23 mouse cellular contexts compared by ENCODE assay signal in the genomic region with DNA sequence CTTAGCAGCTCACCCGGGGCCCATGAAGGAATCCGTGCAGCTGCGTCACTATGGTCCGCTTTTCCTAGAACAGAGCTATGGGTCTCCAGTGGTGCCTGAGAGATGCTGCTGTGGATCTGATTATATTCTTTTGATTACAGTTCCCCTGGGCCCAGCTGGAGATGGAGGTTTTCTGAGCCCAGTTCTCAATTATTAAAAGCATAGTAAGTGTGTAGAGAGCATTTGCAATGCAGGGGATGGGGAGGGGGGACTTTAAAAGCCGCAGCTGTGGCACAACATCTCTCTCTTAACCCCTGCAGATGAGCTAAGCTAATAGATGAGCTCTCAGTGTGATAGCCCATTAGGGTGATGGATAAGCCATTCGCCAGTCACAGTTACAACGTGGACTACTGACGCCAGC.
DNase-seq lines count a peak whose midpoint lies in the region; ATAC-seq and TF ChIP-seq lines count a peak whose summit lies in the region.
"Had no signal": no experiment of that assay in that cellular context is flagged by ENCODE, and none has a peak within 500 bp of the region (broad histone marks: within the 10 kb centered on the region; RNA-seq: fewer than 3 reads in every experiment).

No protein-coding gene starts in this region.

- TF ChIP-seq CTCF in gastrocnemius, adult 2 months (IDR thresholded peaks at IDR 0.05): no peak

- WGBS in forebrain, embryonic 13.5 days: 75% methylated on average over 8 of the region's 8 CpGs
- WGBS in forebrain, embryonic 11.5 days: 90% methylated on average over 8 of the region's 8 CpGs
- WGBS in forebrain, embryonic 14.5 days: 75% methylated on average over 8 of the region's 8 CpGs
- WGBS in hindbrain, embryonic 13.5 days: 39% methylated on average over 8 of the region's 8 CpGs
- 43% methylated on average over 8 of the region's 8 CpGs for WGBS in midbrain, embryonic 15.5 days

- H3K9me3 ChIP-seq in forebrain, embryonic 13.5 days (replicated peaks): no peaks in the 10 kb centered on the region
- no peaks in the 10 kb centered on the region for H3K9me3 ChIP-seq in forebrain, embryonic 11.5 days (ENCODE audit: control insufficient read depth, low read length)
- no peaks in the 10 kb centered on the region for H3K9me3 ChIP-seq in forebrain, embryonic 14.5 days (replicated peaks; ENCODE audit: control insufficient read depth, low read length)
- no peaks in the 10 kb centered on the region for H3K9me3 ChIP-seq in hindbrain, embryonic 13.5 days
- no peaks in the 10 kb centered on the region for H3K9me3 ChIP-seq in midbrain, embryonic 15.5 days
- H3K9me3 ChIP-seq: heart, embryonic 15.5 days; kidney, embryonic 15.5 days; limb, embryonic 12.5 days; liver, embryonic 12.5 days; megakaryocyte, embryonic 14.5 days had no signal

- no peak for DNase-seq in forebrain, embryonic 11.5 days (ENCODE audit: low spot score)
- DNase-seq in forebrain, embryonic 14.5 days (ENCODE audit: low spot score): peak; percentile 36
- no peak for DNase-seq in cerebellum, adult 9-11 months
- DNase-seq in right cerebral cortex, adult 18-20 months: no peak
- no peak for DNase-seq in gastrocnemius, adult 2 months
- DNase-seq: adrenal gland, postnatal 14 days; cerebellum, adult 11-12 months; cerebellum, postnatal 36 days; gastrocnemius, postnatal 25 days; kidney, postnatal 4 days; layer of hippocampus, adult 9-11 months; lung, adult 2 months had no signal

- no peak overlapping the region for H3K9ac ChIP-seq in forebrain, embryonic 13.5 days
- H3K9ac ChIP-seq in forebrain, embryonic 11.5 days (ENCODE audit: low read length): no peak overlapping the region
- H3K9ac ChIP-seq in forebrain, embryonic 14.5 days (ENCODE audit: low read length): no peak overlapping the region
- no peak overlapping the region for H3K9ac ChIP-seq in hindbrain, embryonic 13.5 days
- no peak overlapping the region for H3K9ac ChIP-seq in midbrain, embryonic 15.5 days
- H3K9ac ChIP-seq: heart, embryonic 15.5 days; kidney, embryonic 15.5 days; limb, embryonic 12.5 days; liver, embryonic 12.5 days had no signal

- intact Hi-C loops in gastrocnemius, adult 2 months (cut with DNase I): no loop called here

- peaks cover 30% of the 10 kb centered on the region for H3K4me1 ChIP-seq in forebrain, embryonic 13.5 days
- H3K4me1 ChIP-seq in forebrain, embryonic 11.5 days (replicated peaks; ENCODE audit: control insufficient read depth, insufficient read depth, low read length): 0 out of 2 replicates have a peak, but pooled peaks cover 3% of the 10 kb centered on the region
- H3K4me1 ChIP-seq in forebrain, embryonic 14.5 days (ENCODE audit: control insufficient read depth, insufficient read depth, low read length): peaks cover 12% of the 10 kb centered on the region; the same call in 1 of the 2 replicates
- peaks cover 35% of the 10 kb centered on the region for H3K4me1 ChIP-seq in hindbrain, embryonic 13.5 days (replicated peaks)
- H3K4me1 ChIP-seq in midbrain, embryonic 15.5 days: peaks cover 5% of the 10 kb centered on the region; the same call in 1 of the 2 replicates
- H3K4me1 ChIP-seq: liver, embryonic 12.5 days; megakaryocyte, embryonic 14.5 days had no signal

- no peaks in the 10 kb centered on the region for H3K36me3 ChIP-seq in forebrain, embryonic 13.5 days (ENCODE audit: poor library complexity, severe bottlenecking)
- H3K36me3 ChIP-seq in forebrain, embryonic 11.5 days (ENCODE audit: control insufficient read depth, insufficient read depth, low read length): no peaks in the 10 kb centered on the region
- H3K36me3 ChIP-seq in forebrain, embryonic 14.5 days (ENCODE audit: control insufficient read depth, insufficient read depth, low read length): no peaks in the 10 kb centered on the region
- H3K36me3 ChIP-seq in hindbrain, embryonic 13.5 days: no peaks in the 10 kb centered on the region
- no peaks in the 10 kb centered on the region for H3K36me3 ChIP-seq in midbrain, embryonic 15.5 days (replicated peaks)
- H3K36me3 ChIP-seq: heart, embryonic 15.5 days; kidney, embryonic 15.5 days; limb, embryonic 12.5 days; liver, embryonic 12.5 days had no signal

- peak; percentile 37 for ATAC-seq in forebrain, embryonic 13.5 days
- no peak for ATAC-seq in forebrain, embryonic 11.5 days (replicated peaks; ENCODE audit: low FRiP score)
- ATAC-seq in forebrain, embryonic 14.5 days: peak; percentile 21; the same call in 1 of the 2 replicates
- ATAC-seq in hindbrain, embryonic 13.5 days (ENCODE audit: low FRiP score): peak; percentile 82
- peak; percentile 52; the same call in 1 of the 2 replicates for ATAC-seq in midbrain, embryonic 15.5 days (replicated peaks)
- ATAC-seq: intestine, postnatal 0 days; liver, embryonic 12.5 days had no signal

- no peaks in the 10 kb centered on the region for H3K27me3 ChIP-seq in forebrain, embryonic 13.5 days
- H3K27me3 ChIP-seq in forebrain, embryonic 11.5 days (ENCODE audit: control insufficient read depth, insufficient read depth, low read length): no peaks in the 10 kb centered on the region
- no peaks in the 10 kb centered on the region for H3K27me3 ChIP-seq in forebrain, embryonic 14.5 days (replicated peaks; ENCODE audit: control insufficient read depth, insufficient read depth, low read length)
- H3K27me3 ChIP-seq in hindbrain, embryonic 13.5 days: no peaks in the 10 kb centered on the region
- H3K27me3 ChIP-seq in midbrain, embryonic 15.5 days (replicated peaks): no peaks in the 10 kb centered on the region
- H3K27me3 ChIP-seq: CH12.LX; heart, embryonic 15.5 days; kidney, embryonic 15.5 days; limb, embryonic 12.5 days had no signal

- H3K4me3 ChIP-seq in forebrain, embryonic 13.5 days: no peak overlapping the region
- no peak overlapping the region for H3K4me3 ChIP-seq in forebrain, embryonic 11.5 days (ENCODE audit: low read depth, low read length)
- no peak overlapping the region for H3K4me3 ChIP-seq in forebrain, embryonic 14.5 days (ENCODE audit: low read depth, low read length)
- no peak overlapping the region for H3K4me3 ChIP-seq in hindbrain, embryonic 13.5 days
- no peak overlapping the region for H3K4me3 ChIP-seq in midbrain, embryonic 15.5 days
- H3K4me3 ChIP-seq in gastrocnemius, adult 2 months: no peak overlapping the region
- H3K4me3 ChIP-seq: heart, embryonic 15.5 days; kidney, embryonic 15.5 days; limb, embryonic 12.5 days; liver, embryonic 12.5 days; megakaryocyte, embryonic 14.5 days had no signal

- no peak overlapping the region for H3K4me2 ChIP-seq in forebrain, embryonic 13.5 days
- H3K4me2 ChIP-seq in forebrain, embryonic 11.5 days (ENCODE audit: low read depth, low read length, severe bottlenecking): no peak overlapping the region
- H3K4me2 ChIP-seq in forebrain, embryonic 14.5 days (ENCODE audit: low read length): no peak overlapping the region
- 0 out of 2 replicates have a peak overlapping the region, but pooled peaks have one; percentile 4 for H3K4me2 ChIP-seq in hindbrain, embryonic 13.5 days
- H3K4me2 ChIP-seq in midbrain, embryonic 15.5 days: no peak overlapping the region
- H3K4me2 ChIP-seq: heart, embryonic 15.5 days; kidney, embryonic 15.5 days; limb, embryonic 12.5 days; liver, embryonic 12.5 days had no signal

- peak overlapping the region; percentile 19; the same call in 1 of the 2 replicates for H3K27ac ChIP-seq in forebrain, embryonic 13.5 days
- H3K27ac ChIP-seq in forebrain, embryonic 11.5 days (ENCODE audit: low read depth, low read length): no peak overlapping the region
- no peak overlapping the region for H3K27ac ChIP-seq in forebrain, embryonic 14.5 days (ENCODE audit: low read depth, low read length)
- H3K27ac ChIP-seq in hindbrain, embryonic 13.5 days: peak overlapping the region; percentile 75
- peak overlapping the region; percentile 17; the same call in 1 of the 2 replicates for H3K27ac ChIP-seq in midbrain, embryonic 15.5 days
- no peak overlapping the region for H3K27ac ChIP-seq in gastrocnemius, adult 2 months
- H3K27ac ChIP-seq: heart, embryonic 15.5 days; kidney, embryonic 15.5 days; limb, embryonic 12.5 days; liver, embryonic 12.5 days; stomach, postnatal 0 days had no signal

Comparison
In these comparisons a context has a peak if more than half of its experiments do, and no peak if none do; other contexts are left out.
1. H3K27ac ChIP-seq: peak in forebrain, embryonic 13.5 days (single experiment), hindbrain, embryonic 13.5 days (single experiment) and midbrain, embryonic 15.5 days (single experiment); none in forebrain, embryonic 11.5 days (single experiment), forebrain, embryonic 14.5 days (single experiment) and gastrocnemius, adult 2 months (single experiment).